Mouse (Mus musculus): ENCODE results near the gene Slc26a8.

Slc26a8 gene

GRCm38 (mm10) chr17:28637711-28638690 is 52.0 kb downstream of the Slc26a8 start:
- DNase-seq = no peak

GRCm38 (mm10) chr17:28635842-28636241 is 54.2 kb downstream of the Slc26a8 start:
- DNase-seq = no peak

GRCm38 (mm10) chr17:28629125-28629524 is 60.9 kb downstream of the Slc26a8 start:
- no peak for DNase-seq

- peak; percentile 4 for DNase-seq
These were observed 61.5 kb downstream of the Slc26a8 start for GRCm38 (mm10) chr17:28628248-28629124.

GRCm38 (mm10) chr17:28626937-28627336 is 63.1 kb downstream of the Slc26a8 start:
- no peak for DNase-seq

- no peak for DNase-seq
These were observed 64.7 kb downstream of the Slc26a8 start for GRCm38 (mm10) chr17:28625327-28625726.

GRCm38 (mm10) chr17:28624841-28625240 is 65.2 kb downstream of the Slc26a8 start:
- DNase-seq = no peak

GRCm38 (mm10) chr17:28622300-28622759 is 67.7 kb downstream of the Slc26a8 start, which contains the start of gene Srpk1:
Gene Srpk1 (minus strand): TSS chr17:28622709.
- peak; percentile 96 for DNase-seq

GRCm38 (mm10) chr17:28621381-28622299 is 68.4 kb downstream of the Slc26a8 start:
- DNase-seq = peak; percentile 81

- DNase-seq = no peak
These were observed 71.3 kb downstream of the Slc26a8 start for GRCm38 (mm10) chr17:28618775-28619174.

GRCm38 (mm10) chr17:28618124-28618523 is 71.9 kb downstream of the Slc26a8 start:
- DNase-seq = no peak

GRCm38 (mm10) chr17:28617636-28618035 is 72.4 kb downstream of the Slc26a8 start:
- no peak for DNase-seq

- DNase-seq = no peak
These were observed 74.7 kb downstream of the Slc26a8 start for GRCm38 (mm10) chr17:28615332-28615731.

- DNase-seq = no peak
These were observed 76.9 kb downstream of the Slc26a8 start for GRCm38 (mm10) chr17:28613096-28613495.

GRCm38 (mm10) chr17:28612603-28613002 is 77.4 kb downstream of the Slc26a8 start:
- DNase-seq = no peak

- no peak for DNase-seq
These were observed 80.5 kb downstream of the Slc26a8 start for GRCm38 (mm10) chr17:28609543-28609942.

GRCm38 (mm10) chr17:28601557-28602250 is 88.3 kb downstream of the Slc26a8 start:
- DNase-seq = no peak

- no peak for DNase-seq
These were observed 89.3 kb downstream of the Slc26a8 start for GRCm38 (mm10) chr17:28600780-28601179.

- DNase-seq = no peak
These were observed 96.1 kb downstream of the Slc26a8 start for GRCm38 (mm10) chr17:28593965-28594364.

- DNase-seq = peak; percentile 79
These were observed 97.0 kb downstream of the Slc26a8 start for GRCm38 (mm10) chr17:28592998-28593397.

- no peak for DNase-seq
These were observed 98.6 kb downstream of the Slc26a8 start for GRCm38 (mm10) chr17:28591476-28591875.
